Mouse (Mus musculus) embryonic fibroblast, embryonic 13.5 days (primary cell): ENCODE results near the gene Camta1.

Experiments used
- CTCF ChIP-seq: IDR thresholded peaks from 2 replicates; pipeline ENCODE4 v1.5.1; 2011; ENCODE audit warnings: mild to moderate bottlenecking, control low read depth, low read length, moderate library complexity, borderline replicate concordance; ENCODE audit not compliant: insufficient read depth
- POLR2A ChIP-seq: IDR thresholded peaks from 2 replicates; pipeline ENCODE4 v1.6.1; 2011; ENCODE audit warnings: low read depth, mild to moderate bottlenecking, control low read depth, low read length, moderate library complexity

- TF ChIP-seq CTCF (no peak), POLR2A (no peak)
Measured at GRCm38 (mm10) chr4:151539167-151539525, 322.5 kb downstream of the Camta1 start.
